Mouse (Mus musculus): ENCODE measurements around the gene Duxbl2. TPM values are rescaled to one million over a fixed set of nuclear protein-coding genes. Genes with fewer than 3 reads are reported as not detected.
"Not testable (repeated sequence)": the region's sequence is repeated elsewhere in the genome, so short reads cannot be mapped to it uniquely, and the experiment has no call there.

Duxbl2 gene
- not detected in 2 replicates for polyA plus RNA-seq (2012)

- H3K27me3 ChIP-seq (ENCODE audit: control insufficient read depth); H3K36me3 ChIP-seq (ENCODE audit: control insufficient read depth); H3K9me3 ChIP-seq (ENCODE audit: control insufficient read depth, low read length); H3K4me3 ChIP-seq (replicated peaks); H3K4me1 ChIP-seq (ENCODE audit: control insufficient read depth): not testable (repeated sequence)
Observed at GRCm38 (mm10) chr14:26118150-26118549, at the start of gene Duxbl2. TSS of gene Duxbl2 (plus strand) at chr14:26118349.

GRCm38 (mm10) chr14:26076620-26077390 lies 41.3 kb upstream of the Duxbl2 start:
- not testable (repeated sequence) for H3K27me3 ChIP-seq (ENCODE audit: control insufficient read depth); H3K9me3 ChIP-seq (ENCODE audit: control insufficient read depth, low read length); H3K36me3 ChIP-seq (ENCODE audit: control insufficient read depth); H3K4me1 ChIP-seq (ENCODE audit: control insufficient read depth); H3K4me3 ChIP-seq (replicated peaks)

- H3K27me3 ChIP-seq (ENCODE audit: control insufficient read depth); H3K9me3 ChIP-seq (ENCODE audit: control insufficient read depth, low read length); H3K36me3 ChIP-seq (ENCODE audit: control insufficient read depth); H3K4me3 ChIP-seq (replicated peaks); H3K4me1 ChIP-seq (ENCODE audit: control insufficient read depth): not testable (repeated sequence)
Observed at GRCm38 (mm10) chr14:26081216-26081615, 36.9 kb upstream of the Duxbl2 start, which contains the start of gene Cphx2. TSS of gene Cphx2 (plus strand) at chr14:26081516.

- not testable (repeated sequence) for H3K9me3 ChIP-seq (ENCODE audit: control insufficient read depth, low read length); H3K27me3 ChIP-seq (ENCODE audit: control insufficient read depth); H3K4me3 ChIP-seq (replicated peaks); H3K4me1 ChIP-seq (ENCODE audit: control insufficient read depth); H3K36me3 ChIP-seq (ENCODE audit: control insufficient read depth)
Observed at GRCm38 (mm10) chr14:26081997-26082396, 36.2 kb upstream of the Duxbl2 start, which contains the start of gene Cphx3. TSS of gene Cphx3 (plus strand) at chr14:26082297.

GRCm38 (mm10) chr14:26097622-26098021 lies 20.5 kb upstream of the Duxbl2 start:
- not testable (repeated sequence) for H3K27me3 ChIP-seq (ENCODE audit: control insufficient read depth); H3K9me3 ChIP-seq (ENCODE audit: control insufficient read depth, low read length); H3K4me1 ChIP-seq (ENCODE audit: control insufficient read depth); H3K36me3 ChIP-seq (ENCODE audit: control insufficient read depth); H3K4me3 ChIP-seq (replicated peaks)

GRCm38 (mm10) chr14:26118550-26119000 lies 426 bp downstream of the Duxbl2 start:
- H3K36me3 ChIP-seq (ENCODE audit: control insufficient read depth); H3K27me3 ChIP-seq (ENCODE audit: control insufficient read depth); H3K4me3 ChIP-seq (replicated peaks); H3K4me1 ChIP-seq (ENCODE audit: control insufficient read depth); H3K9me3 ChIP-seq (ENCODE audit: control insufficient read depth, low read length): not testable (repeated sequence)

- not testable (repeated sequence) for H3K4me3 ChIP-seq (replicated peaks); H3K27me3 ChIP-seq (ENCODE audit: control insufficient read depth); H3K4me1 ChIP-seq (ENCODE audit: control insufficient read depth); H3K9me3 ChIP-seq (ENCODE audit: control insufficient read depth, low read length); H3K36me3 ChIP-seq (ENCODE audit: control insufficient read depth)
Observed at GRCm38 (mm10) chr14:26119095-26119494, 946 bp downstream of the Duxbl2 start.

GRCm38 (mm10) chr14:26147095-26147494 lies 28.9 kb downstream of the Duxbl2 start:
- not testable (repeated sequence) for H3K27me3 ChIP-seq (ENCODE audit: control insufficient read depth); H3K9me3 ChIP-seq (ENCODE audit: control insufficient read depth, low read length); H3K4me1 ChIP-seq (ENCODE audit: control insufficient read depth); H3K4me3 ChIP-seq (replicated peaks); H3K36me3 ChIP-seq (ENCODE audit: control insufficient read depth)

- H3K4me1 ChIP-seq (ENCODE audit: control insufficient read depth); H3K27me3 ChIP-seq (ENCODE audit: control insufficient read depth); H3K9me3 ChIP-seq (ENCODE audit: control insufficient read depth, low read length); H3K36me3 ChIP-seq (ENCODE audit: control insufficient read depth); H3K4me3 ChIP-seq (replicated peaks): not testable (repeated sequence)
Observed at GRCm38 (mm10) chr14:26156032-26156431, 37.9 kb downstream of the Duxbl2 start.

- not testable (repeated sequence) for H3K36me3 ChIP-seq (ENCODE audit: control insufficient read depth); H3K9me3 ChIP-seq (ENCODE audit: control insufficient read depth, low read length); H3K4me1 ChIP-seq (ENCODE audit: control insufficient read depth)
Observed at GRCm38 (mm10) chr14:26161156-26161555, 43.0 kb downstream of the Duxbl2 start.

GRCm38 (mm10) chr14:26162423-26162822 lies 44.3 kb downstream of the Duxbl2 start:
- not testable (repeated sequence) for H3K36me3 ChIP-seq (ENCODE audit: control insufficient read depth); H3K4me1 ChIP-seq (ENCODE audit: control insufficient read depth); H3K4me3 ChIP-seq (replicated peaks); H3K9me3 ChIP-seq (ENCODE audit: control insufficient read depth, low read length); H3K27me3 ChIP-seq (ENCODE audit: control insufficient read depth)

More at GRCm38 (mm10) chr14:26161156-26161555, 43.0 kb downstream of the Duxbl2 start:
- H3K27me3 ChIP-seq (ENCODE audit: control insufficient read depth); H3K4me3 ChIP-seq (replicated peaks): not testable (repeated sequence)

GRCm38 (mm10) chr14:26165266-26165665 lies 47.1 kb downstream of the Duxbl2 start:
- H3K4me3 ChIP-seq (replicated peaks); H3K36me3 ChIP-seq (ENCODE audit: control insufficient read depth); H3K4me1 ChIP-seq (ENCODE audit: control insufficient read depth); H3K9me3 ChIP-seq (ENCODE audit: control insufficient read depth, low read length); H3K27me3 ChIP-seq (ENCODE audit: control insufficient read depth): not testable (repeated sequence)

- not testable (repeated sequence) for H3K4me3 ChIP-seq (replicated peaks); H3K27me3 ChIP-seq (ENCODE audit: control insufficient read depth); H3K4me1 ChIP-seq (ENCODE audit: control insufficient read depth); H3K36me3 ChIP-seq (ENCODE audit: control insufficient read depth); H3K9me3 ChIP-seq (ENCODE audit: control insufficient read depth, low read length)
Observed at GRCm38 (mm10) chr14:26173955-26174354, 55.8 kb downstream of the Duxbl2 start.

GRCm38 (mm10) chr14:26175028-26175427 lies 56.9 kb downstream of the Duxbl2 start:
- not testable (repeated sequence) for H3K36me3 ChIP-seq (ENCODE audit: control insufficient read depth); H3K27me3 ChIP-seq (ENCODE audit: control insufficient read depth)

More at GRCm38 (mm10) chr14:26175028-26175427, 56.9 kb downstream of the Duxbl2 start:
- H3K9me3 ChIP-seq (ENCODE audit: control insufficient read depth, low read length); H3K4me1 ChIP-seq (ENCODE audit: control insufficient read depth); H3K4me3 ChIP-seq (replicated peaks): not testable (repeated sequence)

All from erythroblast, embryonic 14.5 days (primary cell).